Mouse (Mus musculus) thymus, adult 2 months (tissue): ENCODE data around the gene Ddx42.

Experiments
- CTCF ChIP-seq: fragments of 200-500 bp; IDR thresholded peaks from 2 replicates; pipeline ENCODE4 v1.5.1; 2012; ENCODE audit warnings: mild to moderate bottlenecking, control low read depth, low read length, moderate library complexity, borderline replicate concordance; ENCODE audit not compliant: control insufficient read depth, poor library complexity, insufficient read depth; ENCODE audit errors: extremely low read depth
- POLR2A ChIP-seq: fragments of 200-500 bp; IDR thresholded peaks from 2 replicates; pipeline ENCODE4 v1.6.1; 2012; ENCODE audit warnings: mild to moderate bottlenecking, low read length, control low read depth, moderate library complexity; ENCODE audit not compliant: control insufficient read depth, poor library complexity, insufficient read depth; ENCODE audit errors: extremely low read depth

DNA sequence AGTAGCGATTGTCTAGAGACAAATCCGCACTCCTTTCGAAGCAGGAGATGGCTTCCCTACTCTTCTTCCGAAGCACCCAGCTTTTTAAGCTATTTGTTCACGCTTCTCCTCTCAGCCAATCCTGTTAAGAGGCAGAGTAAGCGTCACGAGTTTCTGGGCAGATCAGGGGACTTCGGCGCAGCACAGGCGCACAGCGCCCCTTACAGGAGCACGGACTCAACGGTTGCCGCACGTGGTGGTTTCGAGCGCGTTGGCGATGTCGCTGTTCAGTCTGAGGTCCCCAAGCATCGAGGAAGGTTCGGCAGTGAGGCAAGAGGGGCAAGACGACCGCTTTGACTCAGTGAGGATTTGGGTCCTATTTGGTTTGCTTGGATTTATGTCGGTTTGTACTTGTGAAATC lies 59.7 kb downstream of the Ddx42 start, which contains the start of gene Tcam1:
- TF ChIP-seq POLR2A (no peak), CTCF (peak; percentile 86; the same call in 1 of the 2 replicates)
